Mouse (Mus musculus) inflammation-experienced regulatory T-cells, adult 16 weeks (primary cell): ENCODE results near the gene AC140267.1. TPM values are rescaled to one million over a fixed set of nuclear protein-coding genes. Genes with fewer than 3 reads are reported as not detected.

ENCODE experiments used
- polyA plus RNA-seq: library from polyadenylated mRNA; unstranded; fragments of 100-300 nt; shearing (Covaris generic); gene quantifications from one replicate; pipeline ENCODE4 v1.2.1, GENCODE M21; 2017

The AC140267.1 gene
- polyA plus RNA-seq: not detected

GRCm38 (mm10) chr15:80235535-80235934, at the start of gene AC140267.1:
TSS of gene AC140267.1 (plus strand) at chr15:80235835.

GRCm38 (mm10) chr15:80233733-80234509, 1.7 kb upstream of the AC140267.1 start, which contains the start of gene Mief1:
TSS of gene Mief1 (plus strand) at chr15:80234018.

GRCm38 (mm10) chr15:80254847-80255645, 19.4 kb downstream of the AC140267.1 start, which contains the start of gene Atf4:
TSS of gene Atf4 (plus strand) at chr15:80255184.

GRCm38 (mm10) chr15:80263610-80264575, 28.3 kb downstream of the AC140267.1 start, which contains the start of gene Rps19bp1:
TSS of gene Rps19bp1 (minus strand) at chr15:80264315.

Other genes starting within 250 kb of the AC140267.1 start
- gene Pdgfb, start 220.9 kb upstream of the AC140267.1 start, polyA plus RNA-seq: 1.5 TPM
- gene Syngr1, start 144.5 kb upstream of the AC140267.1 start, polyA plus RNA-seq: 0.60 TPM
- 1,298 TPM for gene Rpl3, start 144.0 kb upstream of the AC140267.1 start, polyA plus RNA-seq
- gene Tab1, start 102.7 kb upstream of the AC140267.1 start, polyA plus RNA-seq: 28.4 TPM
- gene Mgat3, start 62.1 kb upstream of the AC140267.1 start, polyA plus RNA-seq: not detected
- gene Mief1, start 1.8 kb upstream of the AC140267.1 start, polyA plus RNA-seq: 37.3 TPM
- gene Atf4, start 19.3 kb downstream of the AC140267.1 start, polyA plus RNA-seq: 106 TPM
- gene Rps19bp1, start 28.5 kb downstream of the AC140267.1 start, polyA plus RNA-seq: 30.8 TPM
- gene Cacna1i, start 51.4 kb downstream of the AC140267.1 start, polyA plus RNA-seq: 0.02 TPM